Mouse (Mus musculus): ENCODE results near the gene Csn1s2b.
"Not testable (repeated sequence)": the region's sequence is repeated elsewhere in the genome, so short reads cannot be mapped to it uniquely, and the experiment has no call there.

Gene Csn1s2b

GRCm38 (mm10) chr5:87807782-87808181, at the start of gene Csn1s2b:
Gene Csn1s2b, plus strand, starts transcription at chr5:87808082.
- no peak for DNase-seq (ENCODE audit: low read depth in 2 of 2, low spot score in 2 of 2)

DNA sequence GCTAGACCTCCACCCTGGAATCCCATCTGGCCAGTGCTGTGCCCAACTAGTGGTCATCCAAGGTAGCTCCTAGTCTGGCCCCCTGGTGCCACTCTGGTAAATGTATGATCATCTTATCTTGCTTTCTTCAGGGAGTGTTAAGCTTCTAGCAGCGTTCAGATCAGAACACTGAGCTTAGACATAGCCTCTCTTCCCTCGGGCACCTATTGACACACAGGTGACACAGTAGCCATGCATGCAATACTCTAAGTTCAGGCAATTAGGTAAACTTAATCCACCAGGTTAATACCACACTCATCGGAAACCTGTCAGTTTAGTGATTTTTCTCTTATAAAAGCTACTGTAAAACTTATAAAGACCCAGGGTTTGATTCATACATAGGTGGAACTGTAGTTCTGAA, 43.3 kb upstream of the Csn1s2b start:
- no peak for DNase-seq (ENCODE audit: low read depth in 2 of 2, low spot score in 2 of 2)

DNA sequence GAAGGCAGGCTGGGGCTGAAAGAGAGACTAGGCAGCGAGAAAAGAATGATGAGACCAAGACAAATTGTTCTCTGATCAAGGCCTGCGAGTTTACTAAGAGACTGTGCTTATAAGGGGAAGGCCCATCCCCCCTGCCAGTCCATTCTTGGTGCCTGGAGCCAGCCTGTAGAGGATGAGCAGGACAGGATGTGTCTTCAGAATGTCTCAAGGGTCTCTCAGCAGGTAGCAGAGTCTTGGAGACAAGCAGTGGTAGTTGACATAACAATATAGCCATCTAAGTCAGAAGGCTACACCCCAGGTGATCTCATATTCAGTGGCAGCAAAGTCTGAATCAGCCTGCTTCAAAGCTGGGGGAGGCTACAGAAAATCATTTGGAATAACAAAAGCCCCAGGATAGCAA, 35.7 kb upstream of the Csn1s2b start:
- not testable (repeated sequence) for DNase-seq (ENCODE audit: low read depth in 2 of 2, low spot score in 2 of 2)

DNA sequence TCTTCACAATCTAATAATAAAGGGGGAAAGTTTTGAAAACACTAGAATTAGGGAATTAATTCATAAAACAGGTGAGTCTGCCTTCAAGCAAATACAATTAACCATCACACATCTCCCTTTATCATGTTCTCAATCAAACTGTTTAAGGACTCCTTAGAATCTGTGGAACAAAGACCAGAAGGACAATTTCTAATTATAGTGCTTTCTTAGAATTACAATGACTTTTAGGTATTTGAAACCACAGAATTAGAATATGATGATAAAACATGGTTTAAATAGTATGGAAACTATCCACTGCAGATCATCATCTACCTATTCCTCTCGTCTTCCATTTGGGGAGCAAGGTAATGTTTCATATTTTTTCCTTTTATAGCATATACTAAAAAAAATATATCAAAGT, 33.6 kb upstream of the Csn1s2b start, which contains the start of gene Csn1s2a:
TSS of gene Csn1s2a (plus strand) at position 301 of the 400 bp plus-strand sequence.
- DNase-seq (ENCODE audit: low read depth in 2 of 2, low spot score in 2 of 2): no peak

DNA sequence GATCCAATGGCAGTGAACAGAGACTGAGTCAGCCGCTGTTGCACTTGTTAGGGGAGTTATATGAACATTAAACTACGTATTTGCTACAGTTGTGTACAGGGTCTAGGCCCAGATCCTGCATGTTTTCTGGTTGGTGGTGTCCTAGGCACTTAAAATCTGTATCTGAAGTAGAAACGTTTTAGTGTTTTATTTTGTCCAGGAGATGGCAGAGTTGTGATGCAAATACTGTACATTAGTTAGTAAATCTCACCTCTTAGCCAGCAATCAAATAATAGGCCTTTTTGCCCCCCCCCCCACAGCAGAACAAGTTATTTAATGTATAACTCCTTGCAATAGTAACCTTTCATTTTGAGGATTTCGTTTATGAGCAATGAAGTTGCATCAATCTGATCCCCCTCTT, 25.2 kb upstream of the Csn1s2b start:
- no peak for DNase-seq (ENCODE audit: low read depth in 2 of 2, low spot score in 2 of 2)

DNA sequence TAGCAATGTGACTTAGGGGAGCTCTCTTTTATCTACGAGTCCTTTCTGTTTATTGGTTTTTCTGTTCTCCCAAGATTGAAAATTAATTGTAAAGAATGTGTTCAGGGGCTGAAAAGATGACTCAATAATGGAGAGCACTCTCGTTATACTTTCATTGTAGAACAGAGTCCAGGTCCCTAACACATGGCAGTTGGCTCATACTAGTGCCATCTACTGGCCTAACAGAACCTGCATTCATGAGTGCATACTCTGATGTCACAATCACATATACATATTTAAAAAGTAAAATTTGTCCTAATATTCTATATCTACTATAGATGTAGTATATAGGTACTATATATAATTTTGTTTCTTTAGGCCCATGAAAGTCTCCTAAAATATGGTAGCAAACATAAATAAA, 1.4 kb downstream of the Csn1s2b start:
- no peak for DNase-seq (ENCODE audit: low read depth in 2 of 2, low spot score in 2 of 2)

GRCm38 (mm10) chr5:87825386-87825785, 17.5 kb downstream of the Csn1s2b start, which contains the start of gene Prr27:
Gene Prr27, plus strand, starts transcription at chr5:87825686.
- DNase-seq (ENCODE audit: low read depth in 2 of 2, low spot score in 2 of 2): no peak

DNA sequence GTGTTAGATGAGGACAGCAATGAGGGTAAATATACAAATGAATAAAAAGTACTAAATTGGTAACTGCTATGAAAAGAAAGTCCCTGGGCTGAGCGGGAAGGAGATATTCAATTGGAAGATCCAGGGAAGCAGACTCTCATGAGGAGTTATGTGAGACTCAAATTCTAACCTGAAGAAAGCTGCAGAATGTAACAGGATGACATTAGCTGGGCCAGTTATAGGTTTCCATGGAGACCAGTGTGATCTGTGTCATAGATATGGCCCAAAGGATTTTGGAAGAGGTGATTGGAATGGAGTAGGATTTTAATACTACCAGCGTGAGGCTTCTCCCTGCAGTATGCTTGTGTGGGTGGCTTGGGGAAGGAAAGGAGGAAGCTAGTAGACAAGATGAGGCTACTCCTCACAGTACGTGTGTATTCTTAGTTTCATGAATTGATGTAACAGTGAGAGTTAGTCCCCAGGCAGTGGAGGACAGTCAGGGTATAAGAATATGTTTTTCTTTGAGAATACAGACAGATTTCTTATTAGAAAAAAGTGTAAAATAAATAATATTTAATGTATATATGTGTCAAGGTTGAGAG, 47.3 kb downstream of the Csn1s2b start:
- no peak for DNase-seq (ENCODE audit: low read depth in 2 of 2, low spot score in 2 of 2)

GRCm38 (mm10) chr5:87870084-87870483, 62.2 kb downstream of the Csn1s2b start:
- DNase-seq (ENCODE audit: low read depth in 2 of 2, low spot score in 2 of 2): no peak

DNA sequence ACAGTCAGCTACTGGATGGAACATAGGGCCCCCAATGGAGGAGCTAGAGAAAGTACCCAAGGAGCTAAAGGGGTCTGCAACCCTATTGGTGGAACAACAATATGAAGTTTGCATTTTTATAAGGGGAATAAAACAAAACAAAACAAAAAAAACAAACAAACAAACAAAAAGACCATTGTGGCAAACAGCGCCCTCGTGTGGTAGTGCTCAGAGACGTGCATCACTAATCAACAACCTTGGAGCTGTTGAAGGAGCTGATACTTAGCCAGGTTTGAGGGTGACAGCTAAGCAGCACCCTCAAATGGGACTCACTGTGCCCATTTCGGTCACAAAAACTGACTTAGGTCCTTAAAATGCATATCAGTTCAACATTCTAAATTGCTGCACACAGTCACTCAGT, 63.5 kb downstream of the Csn1s2b start:
- DNase-seq (ENCODE audit: low read depth in 2 of 2, low spot score in 2 of 2): no peak

Data from CD8-positive naive resting alpha-beta T cell, adult 2 months (primary cell).